Mouse (Mus musculus) c-Kit-positive CD71-positive TER-119-negative erythroid progenitor cells, embryonic 14.5 days (primary cell): ENCODE measurements around the gene Chl1.

Experiments
- DNase-seq: peaks from one replicate; pipeline ENCODE4 v3.0.0-alpha.2; 2013; ENCODE audit warnings: low read depth

Chl1 gene

DNA sequence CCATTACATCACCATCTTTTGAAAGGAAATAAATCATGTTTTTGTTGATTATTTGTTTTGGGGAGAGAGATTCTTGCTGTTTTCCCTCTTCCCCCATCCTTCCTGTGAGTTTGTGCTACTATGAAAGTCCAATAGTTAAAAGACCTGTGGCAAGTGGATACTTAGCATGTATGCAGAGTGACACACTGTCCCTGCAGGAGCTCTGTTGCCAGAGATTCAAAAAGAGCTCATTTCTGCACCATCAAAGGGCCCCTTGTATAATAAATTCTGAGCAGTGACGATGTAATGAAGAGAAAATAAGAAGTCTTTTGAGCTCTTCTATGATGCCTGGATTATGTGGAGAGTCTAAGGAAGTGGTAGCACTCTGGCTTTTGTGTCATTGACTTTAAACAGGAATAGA, 33.4 kb downstream of the Chl1 start:
- no peak for DNase-seq

DNA sequence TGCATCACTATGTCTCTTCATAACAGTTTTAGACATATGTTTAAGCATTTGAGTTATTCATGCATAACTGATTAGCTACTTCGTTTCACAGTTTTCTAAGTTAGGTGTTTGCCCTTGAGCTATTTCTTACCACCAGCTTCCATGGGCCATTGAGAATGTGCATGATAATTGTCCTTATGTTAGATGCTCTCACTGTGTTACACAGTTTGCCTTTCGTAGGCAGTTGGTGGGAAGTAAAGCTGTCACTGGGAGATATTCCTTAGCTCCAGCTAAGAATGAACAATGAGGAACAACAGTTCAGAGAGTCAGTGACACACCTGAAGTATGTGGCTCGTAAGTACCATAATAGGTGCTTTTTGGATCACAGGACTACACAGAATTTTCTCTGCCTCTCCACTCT, 35.9 kb downstream of the Chl1 start:
- DNase-seq: no peak

- DNase-seq: no peak
Observed at GRCm38 (mm10) chr6:103549929-103550328, 39.5 kb downstream of the Chl1 start.

DNA sequence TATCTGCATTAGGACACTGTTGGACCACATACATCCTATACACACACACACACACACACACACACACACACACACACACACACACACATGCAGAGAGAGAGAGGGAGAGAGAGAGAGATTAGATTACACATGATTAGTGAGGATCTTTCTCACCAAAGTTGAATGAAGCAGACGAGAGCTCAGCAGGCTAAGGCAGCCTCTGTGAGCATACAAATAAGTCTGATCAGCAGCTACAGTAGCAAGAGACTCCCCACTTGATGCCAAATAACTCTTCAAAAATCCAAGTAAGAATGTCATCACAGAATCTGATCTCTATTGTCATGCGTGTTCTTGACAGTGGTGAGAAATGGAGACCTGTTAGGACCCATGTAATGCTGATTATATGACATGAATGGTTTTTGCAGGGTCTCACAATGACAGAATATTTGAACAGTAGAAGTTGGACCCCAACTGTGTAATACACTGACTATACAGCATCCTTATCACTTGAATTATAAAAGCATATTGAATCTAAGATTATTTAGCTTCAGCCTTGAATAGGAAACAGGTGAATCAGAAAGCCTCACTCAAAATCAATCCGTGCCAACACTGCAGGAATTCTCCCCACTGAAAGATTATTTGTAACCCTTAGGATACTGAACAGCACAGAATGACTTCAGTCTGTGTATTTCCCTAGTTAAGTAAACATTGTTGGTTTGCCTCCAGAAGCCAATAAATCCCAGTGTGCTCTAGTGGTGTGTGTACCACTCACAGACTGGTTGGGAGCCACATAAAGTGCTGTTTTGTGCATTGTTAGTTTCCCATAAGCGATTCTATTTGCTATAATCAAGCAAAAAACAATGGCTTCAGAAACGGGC, 47.9 kb downstream of the Chl1 start:
- no peak for DNase-seq

DNA sequence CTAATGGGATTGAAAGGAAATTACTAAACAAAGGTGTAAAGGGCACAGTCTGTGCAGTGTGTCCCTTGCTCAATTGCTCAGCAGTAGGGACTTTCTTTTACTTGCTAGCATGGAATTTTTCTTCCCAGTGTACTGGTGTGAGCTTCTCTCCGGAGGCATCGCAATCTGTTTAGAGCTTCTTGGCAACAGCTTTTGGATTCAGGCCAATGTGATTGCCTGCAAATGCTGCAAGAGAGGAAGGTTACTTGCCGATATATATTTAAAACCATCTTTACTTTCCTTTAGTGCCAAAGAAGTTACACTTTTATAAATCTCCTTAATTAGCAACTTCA, 48.5 kb downstream of the Chl1 start:
- no peak for DNase-seq

GRCm38 (mm10) chr6:103559344-103559743, 49.0 kb downstream of the Chl1 start:
- DNase-seq: no peak

- no peak for DNase-seq
Observed at GRCm38 (mm10) chr6:103564811-103565210, 54.4 kb downstream of the Chl1 start.

- no peak for DNase-seq
Observed at GRCm38 (mm10) chr6:103567247-103567646, 56.9 kb downstream of the Chl1 start.

DNA sequence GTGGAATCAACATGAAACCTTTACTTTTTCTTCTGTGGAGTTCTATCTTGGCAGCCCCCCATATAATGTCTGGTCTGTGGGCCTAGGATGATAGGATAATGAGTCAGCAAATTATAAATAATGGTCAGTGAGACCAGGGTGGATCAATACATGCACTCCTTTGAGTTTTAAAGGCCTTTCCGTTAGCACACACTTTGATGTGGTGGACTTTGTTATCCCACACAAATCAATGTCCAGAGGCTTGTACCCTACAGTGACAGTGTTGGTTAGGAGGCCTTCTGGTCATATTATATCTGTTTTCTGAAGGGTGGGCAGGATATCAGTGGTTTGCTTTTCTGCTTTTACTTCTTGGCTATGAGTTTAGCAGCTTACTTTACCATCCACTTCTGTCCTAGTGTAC, 62.3 kb downstream of the Chl1 start:
- no peak for DNase-seq

- no peak for DNase-seq
Observed at GRCm38 (mm10) chr6:103584224-103584623, 73.8 kb downstream of the Chl1 start.

DNA sequence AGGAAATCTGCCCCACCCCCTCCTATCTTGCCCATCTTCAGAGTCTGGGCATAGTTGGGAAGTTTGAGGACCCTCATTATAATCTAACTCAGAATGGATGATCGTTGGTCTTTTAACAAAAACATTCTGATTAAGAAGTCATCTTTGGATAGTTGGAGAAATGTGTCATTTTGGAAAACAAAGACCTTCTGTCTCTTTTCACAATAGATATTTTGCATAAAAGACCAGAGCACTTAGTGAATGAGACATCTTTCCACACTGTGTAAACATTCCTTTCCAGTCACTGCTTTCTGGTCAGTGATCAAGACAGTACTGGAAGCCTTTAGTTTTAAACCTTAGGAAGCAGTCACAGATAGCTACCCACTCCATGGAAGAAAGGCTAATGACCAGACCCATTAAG, 75.3 kb downstream of the Chl1 start:
- DNase-seq: no peak

DNA sequence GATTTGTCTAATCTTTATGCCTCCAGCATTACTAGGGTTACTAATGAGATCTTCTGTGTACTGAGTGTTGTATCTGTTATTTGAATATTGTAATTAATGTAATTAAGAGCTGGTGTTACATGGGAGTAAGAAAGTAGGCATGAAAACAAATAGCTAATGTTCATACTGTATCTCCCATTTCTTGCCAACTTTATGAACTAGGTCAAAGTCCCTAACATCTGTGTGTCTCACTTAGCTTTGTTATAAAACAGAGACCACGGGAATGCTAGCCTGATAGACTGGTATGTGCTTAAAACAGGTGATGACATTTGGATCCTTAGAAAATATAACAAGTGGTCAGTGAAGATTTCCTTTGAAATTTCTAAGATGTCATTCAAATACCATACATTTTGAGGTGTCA, 75.7 kb downstream of the Chl1 start:
- DNase-seq: no peak

DNA sequence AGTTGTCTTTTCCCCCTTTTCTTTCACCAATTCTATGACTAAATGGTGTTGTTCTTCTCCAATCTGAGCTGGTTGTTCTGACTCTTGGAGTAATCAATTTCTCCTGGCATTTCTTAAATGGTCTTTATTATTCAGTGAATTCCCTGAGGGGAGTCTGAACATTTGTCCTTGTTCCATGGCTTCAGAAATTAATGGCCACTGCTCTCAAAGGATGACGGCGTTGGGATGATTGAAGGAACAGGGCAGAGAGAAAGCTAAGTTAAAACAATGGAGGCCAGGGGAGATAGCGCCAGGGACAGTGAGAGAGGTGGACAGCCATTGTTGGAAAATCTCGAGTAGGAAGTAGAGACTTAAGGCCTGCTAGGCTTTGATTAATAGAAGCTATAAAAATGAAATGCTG, 91.7 kb downstream of the Chl1 start:
- DNase-seq: no peak

DNA sequence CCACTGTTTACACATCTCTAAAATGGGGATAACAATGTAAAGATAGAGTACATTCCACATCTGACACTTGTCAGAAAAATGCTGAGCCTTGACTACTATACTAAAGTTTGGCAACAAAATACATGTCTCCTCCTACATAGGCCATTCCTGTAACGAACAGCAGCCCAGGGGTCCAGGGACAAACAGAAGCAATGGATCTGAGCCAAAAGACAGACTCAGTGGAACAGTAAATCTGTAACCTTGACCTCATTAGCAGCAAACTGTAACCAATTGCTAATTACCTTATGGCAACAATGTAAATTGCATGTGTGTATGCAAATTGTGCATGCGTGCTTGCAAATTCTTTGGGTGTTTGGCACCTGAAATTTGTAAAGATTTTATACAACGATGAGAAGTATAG, 100.3 kb downstream of the Chl1 start:
- DNase-seq: no peak

- DNase-seq: no peak
Observed at GRCm38 (mm10) chr6:103612626-103613025, 102.2 kb downstream of the Chl1 start.

- DNase-seq: no peak
Observed at GRCm38 (mm10) chr6:103613714-103614113, 103.3 kb downstream of the Chl1 start.

GRCm38 (mm10) chr6:103615924-103616602, 105.7 kb downstream of the Chl1 start:
- no peak for DNase-seq

DNA sequence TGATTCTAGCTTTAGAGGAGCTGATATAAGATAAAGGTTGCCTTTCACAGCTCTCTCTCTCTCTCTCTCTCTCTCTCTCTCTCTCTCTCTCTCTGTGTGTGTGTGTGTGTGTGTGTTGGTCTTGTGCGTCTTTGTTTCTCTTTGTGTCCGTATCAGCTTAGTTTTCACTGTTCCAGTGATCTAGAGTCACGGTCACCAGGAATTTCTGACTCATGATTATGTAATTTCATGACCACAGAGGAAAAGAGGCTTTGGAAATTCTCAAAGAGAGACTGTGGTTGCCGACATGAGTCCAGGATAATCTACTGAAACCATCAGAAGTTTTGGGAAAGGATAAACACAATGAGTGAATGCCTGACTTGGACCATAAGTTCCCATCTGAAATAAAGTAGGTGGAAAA, 110.5 kb downstream of the Chl1 start:
- DNase-seq: no peak

DNA sequence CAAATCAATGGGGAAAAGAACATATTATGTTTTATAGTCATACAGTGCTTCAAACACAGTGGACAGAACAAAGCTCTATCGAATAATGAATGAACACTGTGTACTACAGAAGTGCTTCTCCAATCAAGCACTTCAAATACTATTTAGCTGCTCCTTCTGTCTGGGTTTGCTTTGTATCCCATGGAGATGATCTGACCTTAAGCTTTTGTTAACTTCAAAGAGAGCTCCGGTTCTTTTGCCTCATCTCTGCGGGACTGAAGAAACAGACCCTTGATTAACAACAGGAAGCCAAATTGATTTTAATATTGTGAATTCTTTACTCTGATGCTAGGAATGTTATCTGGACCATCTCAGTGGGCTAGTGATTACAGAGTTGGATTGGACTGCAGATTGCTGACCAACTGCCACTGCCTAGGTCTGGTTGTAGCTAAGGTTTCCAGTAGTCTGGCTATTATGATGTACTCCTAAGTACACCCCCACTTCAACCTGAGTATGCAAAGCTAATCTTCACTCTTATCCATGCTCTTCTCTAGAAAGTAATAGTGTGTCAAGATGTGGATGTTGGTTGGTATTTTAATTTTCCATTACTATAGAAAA, 111.8 kb downstream of the Chl1 start:
- DNase-seq: no peak

- no peak for DNase-seq
Observed at GRCm38 (mm10) chr6:103632856-103633255, 122.5 kb downstream of the Chl1 start.

DNA sequence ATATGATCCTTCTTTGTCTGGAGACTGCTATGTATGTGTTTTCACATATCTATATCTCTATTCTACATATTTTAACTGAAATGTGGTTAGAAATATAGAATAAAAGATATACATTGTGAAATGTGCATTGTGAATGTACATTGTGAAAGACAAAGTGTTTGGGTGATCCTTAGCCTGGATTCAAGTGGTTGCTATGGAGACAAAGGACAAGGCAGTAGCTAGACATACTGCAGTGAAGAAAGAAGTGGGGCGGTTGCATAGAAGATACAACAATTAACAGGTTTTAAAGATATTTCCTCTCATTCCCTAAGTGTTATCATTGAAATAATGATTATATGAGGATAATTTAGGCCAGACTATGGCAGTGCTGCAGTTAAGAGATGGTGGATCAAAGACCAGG, 146.4 kb downstream of the Chl1 start:
- DNase-seq: no peak

GRCm38 (mm10) chr6:103659173-103659572, 148.8 kb downstream of the Chl1 start:
- DNase-seq: no peak

DNA sequence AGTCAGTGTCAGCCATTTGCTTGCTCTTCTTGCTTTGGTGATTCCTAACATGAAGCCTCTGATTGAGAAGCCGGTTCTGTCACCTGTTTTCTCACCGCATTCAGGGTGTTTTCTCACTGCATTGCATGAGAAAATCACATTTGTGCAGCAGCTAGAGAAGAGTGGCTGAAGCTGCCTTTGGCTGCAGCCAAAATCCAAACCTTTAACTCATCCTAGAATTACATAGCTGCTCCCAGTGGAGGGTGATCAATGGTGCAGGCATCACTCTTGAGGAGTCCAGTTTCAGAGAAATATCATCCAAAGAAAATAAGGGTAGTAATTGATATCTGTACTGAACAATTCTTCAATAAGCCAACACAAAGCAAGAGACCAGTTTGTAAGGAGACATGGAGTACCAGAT, 154.8 kb downstream of the Chl1 start:
- DNase-seq: no peak
